Comparison of ENCODE assay signal across 27 mouse cellular contexts in the genomic region with DNA sequence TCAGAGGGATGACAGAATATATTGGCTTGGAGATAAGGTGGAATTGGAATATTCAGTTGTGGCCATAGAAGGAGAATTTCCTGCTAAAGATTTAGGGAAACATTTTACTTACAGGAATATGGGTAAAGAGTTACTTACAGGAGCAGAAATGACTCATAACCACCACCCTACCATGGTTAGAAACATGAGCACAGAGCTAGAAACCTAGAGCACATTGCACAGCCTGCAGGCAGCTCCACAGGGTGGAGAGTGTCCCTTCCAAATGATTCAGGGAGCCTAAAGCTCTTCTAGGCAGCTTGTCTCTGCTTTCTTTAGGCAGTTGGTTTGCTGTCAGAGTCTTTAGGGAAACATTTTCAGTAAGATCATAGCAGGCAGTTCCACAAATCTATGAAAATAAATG. TPM values are rescaled to one million over a fixed set of nuclear protein-coding genes. Genes with fewer than 3 reads are reported as not detected.
DNase-seq lines count a peak whose midpoint lies in the region; ATAC-seq and TF ChIP-seq lines count a peak whose summit lies in the region.
"Had no signal": no experiment of that assay in that cellular context is flagged by ENCODE, and none has a peak within 500 bp of the region (broad histone marks: within the 10 kb centered on the region; RNA-seq: fewer than 3 reads in every experiment).

No protein-coding gene starts in this region.

- peaks cover 58% of the 10 kb centered on the region for H3K4me1 ChIP-seq in bone marrow macrophage, adult 2 months (ENCODE audit: control insufficient read depth, insufficient read depth, low read length)
- H3K4me1 ChIP-seq in intestine, embryonic 15.5 days (replicated peaks): peaks cover 7% of the 10 kb centered on the region
- H3K4me1 ChIP-seq: embryonic facial prominence, embryonic 12.5 days; forebrain, embryonic 10.5 days had no signal

- no peak for ATAC-seq in intestine, embryonic 15.5 days
- ATAC-seq: forebrain, embryonic 16.5 days had no signal

- peak overlapping the region; percentile 70 for H3K27ac ChIP-seq in bone marrow macrophage, adult 2 months (ENCODE audit: insufficient read depth, low read depth, low read length)
- H3K27ac ChIP-seq in intestine, embryonic 15.5 days: no peak overlapping the region
- H3K27ac ChIP-seq: embryonic facial prominence, embryonic 12.5 days; forebrain, embryonic 10.5 days; heart, embryonic 10.5 days; heart, embryonic 15.5 days; hindbrain, embryonic 12.5 days; limb, embryonic 13.5 days; midbrain, embryonic 12.5 days; neural tube, embryonic 13.5 days had no signal

- no peaks in the 10 kb centered on the region for H3K27me3 ChIP-seq in intestine, embryonic 15.5 days (replicated peaks)
- H3K27me3 ChIP-seq: embryonic facial prominence, embryonic 12.5 days; heart, embryonic 15.5 days; hindbrain, embryonic 12.5 days; limb, embryonic 13.5 days; midbrain, embryonic 12.5 days; neural tube, embryonic 13.5 days had no signal

- H3K9ac ChIP-seq in intestine, embryonic 15.5 days: no peak overlapping the region
- H3K9ac ChIP-seq: embryonic facial prominence, embryonic 12.5 days; heart, embryonic 15.5 days; hindbrain, embryonic 12.5 days; limb, embryonic 13.5 days; midbrain, embryonic 12.5 days; neural tube, embryonic 13.5 days had no signal

- no peak for TF ChIP-seq CTCF in bone marrow macrophage, adult 2 months (IDR thresholded peaks at IDR 0.05; ENCODE audit: low read depth, low read length)

- H3K9me3 ChIP-seq in intestine, embryonic 15.5 days: no peaks in the 10 kb centered on the region
- H3K9me3 ChIP-seq: embryonic facial prominence, embryonic 12.5 days; forebrain, embryonic 10.5 days; heart, embryonic 10.5 days; heart, embryonic 15.5 days; hindbrain, embryonic 12.5 days; limb, embryonic 13.5 days; midbrain, embryonic 12.5 days; neural tube, embryonic 13.5 days had no signal

- no peak overlapping the region for H3K4me3 ChIP-seq in bone marrow macrophage, adult 2 months (ENCODE audit: insufficient read depth, low read length)
- H3K4me3 ChIP-seq in intestine, embryonic 15.5 days (replicated peaks): no peak overlapping the region
- H3K4me3 ChIP-seq: embryonic facial prominence, embryonic 12.5 days; forebrain, embryonic 10.5 days; heart, embryonic 10.5 days; heart, embryonic 15.5 days; hindbrain, embryonic 12.5 days; limb, embryonic 13.5 days; midbrain, embryonic 12.5 days; neural tube, embryonic 13.5 days had no signal

- DNase-seq in cerebellum, postnatal 10 days: peak; percentile 17 to 19
- DNase-seq in cerebellum, adult 11-12 months: no peak
- DNase-seq in right cerebral cortex, adult 18-20 months: peak; percentile 31
- DNase-seq in right cerebral cortex, postnatal 25 days: no peak
- DNase-seq in telencephalon, adult 2 months (ENCODE audit: low read depth, low spot score): peak; percentile 55
- DNase-seq in heart, postnatal 4 days: no peak
- DNase-seq: adrenal gland, postnatal 36 days; cerebellum, adult 9-10 months; embryo, embryonic 11 days; gastrocnemius, postnatal 14 days; heart, adult 11 months; kidney, adult 11 months; kidney, postnatal 14 days; lung, postnatal 4 days; thymus, postnatal 14 days had no signal

- H3K4me2 ChIP-seq in intestine, embryonic 15.5 days (replicated peaks): no peak overlapping the region
- H3K4me2 ChIP-seq: embryonic facial prominence, embryonic 12.5 days; heart, embryonic 15.5 days; hindbrain, embryonic 12.5 days; limb, embryonic 13.5 days; liver, embryonic 11.5 days; midbrain, embryonic 12.5 days; neural tube, embryonic 13.5 days had no signal

- H3K36me3 ChIP-seq in intestine, embryonic 15.5 days: peaks cover 2% of the 10 kb centered on the region; the same call in 1 of the 2 replicates
- H3K36me3 ChIP-seq: embryonic facial prominence, embryonic 12.5 days; heart, embryonic 15.5 days; hindbrain, embryonic 12.5 days; limb, embryonic 13.5 days; midbrain, embryonic 12.5 days; neural tube, embryonic 13.5 days had no signal

- no peak for TF ChIP-seq POLR2A in bone marrow macrophage, adult 2 months (IDR thresholded peaks at IDR 0.05; ENCODE audit: borderline replicate concordance, low read depth, low read length)

RNA-seq across cellular contexts. Expression of gene Lims1, which starts 8.5 kb away (rescaled TPM):
- 81.4 and 82.5 TPM in 2 replicates for polyA plus RNA-seq in bone marrow macrophage, adult 2 months (2012; ENCODE audit: insufficient read depth, insufficient read length, missing spikeins)
- 131 and 143 TPM in 2 replicates for polyA plus RNA-seq in intestine, embryonic 15.5 days (2015; fragmentation: Nextera tagmentation; extraction: Ambion mirVana)
- total RNA-seq in heart, postnatal 4 days (2021): 100 to 1,000 TPM; 223 to 250 TPM

Comparison
In these comparisons a context has a peak if more than half of its experiments do, and no peak if none do; other contexts are left out.
1. DNase-seq: peak in cerebellum, postnatal 10 days (2 of 2), right cerebral cortex, adult 18-20 months (single experiment) and telencephalon, adult 2 months (single experiment); none in cerebellum, adult 11-12 months (single experiment), right cerebral cortex, postnatal 25 days (single experiment) and heart, postnatal 4 days (single experiment).